Mouse (Mus musculus): ENCODE results near the gene Dock6. TPM values are rescaled to one million over a fixed set of nuclear protein-coding genes. Genes with fewer than 3 reads are reported as not detected.
A peak's percentile ranks its signal among the peaks of the same experiment; 100 is the strongest.
"Not testable (repeated sequence)": the region's sequence is repeated elsewhere in the genome, so short reads cannot be mapped to it uniquely, and the experiment has no call there.

Dock6 gene
- 46.0 and 49.2 TPM in 2 replicates for total RNA-seq (2021)
- long read RNA-seq, experiment 1, partial matches to known transcripts, result 3 of 7 reads
- long read RNA-seq, experiment 1, other reads (novel, unspliced or antisense), result 4 of 7 reads
- long read RNA-seq, experiment 2, partial matches to known transcripts, result 4 of 7 reads
- long read RNA-seq, experiment 2, other reads (novel, unspliced or antisense), result 3 of 7 reads

DNA sequence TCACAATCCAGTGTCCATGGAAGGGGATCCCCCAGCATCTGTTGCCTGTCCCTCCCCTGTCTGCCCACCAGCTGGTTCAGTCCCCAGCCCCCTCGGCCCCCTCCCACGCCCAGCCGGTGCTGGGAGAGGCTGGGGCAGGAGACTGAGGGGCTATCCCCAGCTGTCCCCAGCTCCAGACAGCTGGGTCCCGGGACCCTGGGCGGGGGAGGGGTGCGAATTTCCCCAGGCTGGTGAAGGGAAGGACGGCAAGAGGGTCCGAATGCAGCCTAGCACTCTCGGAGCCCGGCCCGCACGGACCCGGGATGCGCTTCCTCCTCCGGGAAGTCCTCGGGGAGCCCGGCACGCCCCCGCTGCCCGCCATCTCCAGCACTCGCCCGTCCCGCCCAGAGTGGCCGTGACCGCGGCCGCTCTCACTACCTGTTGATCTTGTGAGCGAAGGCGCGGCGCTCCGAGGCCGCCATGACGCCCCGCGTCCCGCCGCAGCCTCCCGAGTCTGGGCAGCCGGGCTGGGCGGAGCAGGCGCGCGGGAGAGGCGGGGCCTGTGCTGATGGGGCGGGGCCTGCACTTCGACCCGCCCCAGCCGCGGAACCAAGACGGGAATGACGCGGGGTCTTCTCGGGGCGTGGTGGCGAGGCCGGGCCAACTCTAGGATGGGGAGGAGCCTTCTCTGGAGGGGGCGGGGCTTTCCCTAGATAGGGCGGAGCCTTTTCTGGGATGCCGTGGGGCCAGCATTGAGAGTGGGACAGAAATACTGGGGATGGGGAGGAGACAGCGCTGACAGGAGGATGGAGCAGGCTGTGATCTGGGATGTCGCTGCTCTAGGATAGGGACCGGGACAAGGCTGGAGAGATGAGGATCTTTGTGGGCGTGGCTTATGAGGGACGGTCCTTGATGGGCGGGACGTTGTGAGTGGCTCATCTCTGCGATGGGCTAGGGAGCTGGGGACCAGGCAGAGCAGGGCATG is at the start of gene Dock6:
Gene Dock6 (minus strand): TSS at position 508 of the 964 bp plus-strand sequence.
- peak; percentile 95 for DNase-seq

DNA sequence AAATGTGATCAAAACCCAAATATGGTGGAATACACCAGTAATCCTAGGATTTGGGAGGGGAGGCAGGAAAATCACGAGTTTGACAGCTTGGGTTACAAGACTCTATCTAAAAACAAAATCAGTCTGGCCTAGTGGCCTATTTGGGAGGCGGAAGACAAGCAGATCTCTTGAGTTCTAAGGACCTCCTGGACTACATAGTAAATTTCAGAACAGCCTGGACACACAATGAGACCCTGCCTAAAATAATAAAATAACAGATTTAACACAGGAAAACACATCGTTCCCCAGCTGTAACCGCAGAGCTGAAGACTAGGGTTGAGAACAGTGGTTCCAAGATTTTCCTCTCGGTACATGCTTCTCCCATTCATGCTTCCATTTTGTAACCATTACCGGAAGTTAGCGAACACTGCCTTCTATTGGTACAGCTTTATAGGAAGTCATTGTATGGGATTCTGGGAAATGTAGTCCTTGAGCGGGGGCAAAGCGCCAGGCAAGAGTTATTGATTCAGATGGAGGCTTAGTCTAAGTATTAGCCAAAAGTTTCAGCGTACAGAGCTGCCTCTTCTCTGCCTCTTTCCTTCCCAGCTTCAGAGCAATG is 48.9 kb upstream of the Dock6 start:
- peak; percentile 75 for DNase-seq

DNA sequence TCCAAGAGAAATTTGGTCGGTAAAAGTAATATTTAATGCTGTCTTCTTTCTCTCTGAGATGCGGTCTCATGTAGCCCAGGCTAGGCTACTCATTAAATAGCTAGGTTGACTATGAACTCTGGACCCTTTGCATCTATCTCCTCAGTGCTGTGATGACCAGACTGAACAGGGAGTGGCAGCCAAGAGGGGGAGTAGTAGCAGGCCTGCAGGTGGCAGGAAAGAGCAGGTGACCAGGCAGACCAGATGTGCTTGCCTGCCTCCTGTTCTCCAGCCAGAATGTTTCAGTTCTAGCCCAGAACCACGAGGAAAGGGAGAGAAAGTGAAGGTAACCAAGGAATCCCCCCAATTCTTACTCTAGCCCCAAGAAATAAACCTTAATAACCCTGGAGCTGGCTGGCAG is 36.8 kb upstream of the Dock6 start:
- no peak for DNase-seq

DNA sequence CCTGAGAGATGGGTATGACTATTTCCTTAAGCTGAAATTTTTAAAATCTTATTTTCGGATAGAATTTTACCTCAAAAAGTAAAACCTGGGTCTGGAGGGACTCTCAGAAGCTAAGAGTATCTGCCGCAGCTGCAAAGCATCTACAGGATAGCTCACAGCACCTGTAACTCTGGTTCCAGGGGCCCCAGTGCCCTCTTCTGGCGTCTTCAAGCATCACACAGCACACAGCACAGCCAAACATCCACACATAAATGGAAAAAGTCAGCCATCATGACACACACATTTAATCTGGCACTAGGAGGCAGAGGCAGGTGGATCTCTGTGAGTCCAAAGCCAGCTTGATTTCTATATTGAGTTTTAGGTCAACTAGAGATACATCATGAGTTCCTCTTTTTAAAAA is 24.2 kb upstream of the Dock6 start:
- no peak for DNase-seq

- DNase-seq, result no peak
Observed at GRCm38 (mm10) chr9:21872204-21872603, 19.8 kb upstream of the Dock6 start.

- peak; percentile 74 for DNase-seq
Observed at GRCm38 (mm10) chr9:21870879-21871524, 18.6 kb upstream of the Dock6 start.

- peak; percentile 83 for DNase-seq
Observed at GRCm38 (mm10) chr9:21869290-21869689, 16.9 kb upstream of the Dock6 start.

GRCm38 (mm10) chr9:21867726-21868125 is 15.3 kb upstream of the Dock6 start:
- peak; percentile 69 for DNase-seq

DNA sequence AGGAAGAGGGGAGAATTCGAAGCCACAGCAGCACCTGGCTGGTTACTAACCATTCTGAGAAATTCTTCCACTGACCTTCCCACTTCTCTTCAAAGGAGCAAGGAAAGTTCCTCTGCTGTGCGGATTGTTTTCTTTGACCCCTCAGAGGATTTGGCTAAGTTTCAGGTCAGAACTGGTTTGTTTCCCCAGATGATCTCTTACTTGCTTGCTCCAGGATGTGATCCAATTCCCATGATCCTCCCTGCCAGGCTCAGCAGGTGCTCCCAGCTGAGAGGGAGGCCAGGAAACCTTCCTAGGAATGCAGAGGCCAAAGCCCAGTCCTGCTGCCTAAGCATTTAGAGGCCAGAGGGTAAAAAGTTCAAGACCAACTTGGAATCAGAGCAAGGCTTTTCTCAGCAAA is 14.2 kb upstream of the Dock6 start:
- DNase-seq, result no peak

DNA sequence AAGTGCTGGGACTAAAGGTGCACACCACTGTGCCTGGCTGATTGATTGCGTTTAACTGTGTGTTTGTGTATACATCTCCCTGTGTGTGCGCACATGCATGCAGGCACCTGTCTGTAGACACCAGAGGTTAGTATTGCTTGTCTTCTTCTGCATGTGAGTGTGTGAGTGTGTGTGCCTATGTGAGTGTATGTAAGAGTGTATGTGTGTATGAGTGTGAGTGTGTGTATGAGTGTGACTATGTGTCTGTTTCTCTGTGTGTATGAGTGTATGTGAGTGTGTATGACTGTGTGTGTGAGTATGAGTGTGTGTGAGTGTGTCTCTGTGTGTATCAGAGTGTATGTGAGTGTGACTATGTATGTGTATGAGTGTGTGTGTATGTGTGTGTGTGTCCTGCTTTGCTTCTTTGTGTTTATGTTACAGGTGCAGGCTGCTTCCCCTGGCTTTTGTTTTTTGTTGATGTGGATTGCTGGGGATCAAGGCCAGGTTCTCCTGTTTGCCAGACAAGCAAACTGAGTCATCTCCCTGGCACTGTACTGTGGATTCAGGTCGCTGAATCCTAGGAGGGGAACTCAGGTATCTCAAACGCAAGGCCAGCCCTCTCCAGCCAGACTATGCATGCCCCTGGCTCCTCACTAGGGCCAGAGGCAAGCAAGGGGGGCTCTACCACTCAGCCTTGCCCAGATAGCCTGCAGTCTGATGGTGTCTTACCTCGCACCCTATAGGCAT is 13.4 kb upstream of the Dock6 start:
- DNase-seq, result no peak

DNA sequence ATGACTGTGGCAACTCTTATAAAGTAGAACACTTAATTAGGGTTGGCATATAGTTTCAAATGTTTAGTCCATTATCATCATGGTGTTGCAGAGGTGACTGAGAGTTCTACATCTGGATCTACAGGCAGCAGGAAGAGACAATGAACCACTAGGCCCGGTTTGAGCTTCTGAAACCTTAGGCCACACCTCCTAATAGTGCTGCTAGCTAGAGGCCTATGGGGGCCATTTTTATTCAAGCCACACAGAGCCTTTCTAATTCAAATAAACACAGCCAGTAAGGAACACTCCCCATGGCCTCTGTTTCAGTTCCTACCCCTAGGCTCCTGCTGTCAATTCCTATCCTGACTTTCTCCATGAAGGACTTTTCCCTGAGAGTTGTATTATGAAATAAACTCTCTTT is 9.7 kb upstream of the Dock6 start:
- DNase-seq, result no peak

DNA sequence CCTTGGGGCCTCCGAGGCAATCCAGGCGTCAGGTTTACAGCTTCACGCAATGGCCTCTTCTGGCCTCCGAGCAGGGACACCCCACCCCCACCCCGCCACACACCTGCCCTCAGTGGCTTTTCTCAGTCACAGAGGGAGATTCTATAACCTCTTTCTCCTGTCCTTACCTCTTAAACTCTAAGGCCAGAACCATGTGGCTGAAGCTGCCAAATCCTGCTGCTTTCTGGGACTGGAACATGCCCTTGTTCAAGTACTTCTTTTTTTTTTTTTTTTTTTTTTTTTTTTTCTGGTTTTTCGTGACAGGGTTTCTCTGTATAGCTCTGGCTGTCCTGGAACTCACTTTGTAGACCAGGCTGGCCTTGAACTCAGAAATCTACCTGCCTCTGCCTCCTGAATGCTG is 7.9 kb upstream of the Dock6 start:
- not testable (repeated sequence) for DNase-seq

DNA sequence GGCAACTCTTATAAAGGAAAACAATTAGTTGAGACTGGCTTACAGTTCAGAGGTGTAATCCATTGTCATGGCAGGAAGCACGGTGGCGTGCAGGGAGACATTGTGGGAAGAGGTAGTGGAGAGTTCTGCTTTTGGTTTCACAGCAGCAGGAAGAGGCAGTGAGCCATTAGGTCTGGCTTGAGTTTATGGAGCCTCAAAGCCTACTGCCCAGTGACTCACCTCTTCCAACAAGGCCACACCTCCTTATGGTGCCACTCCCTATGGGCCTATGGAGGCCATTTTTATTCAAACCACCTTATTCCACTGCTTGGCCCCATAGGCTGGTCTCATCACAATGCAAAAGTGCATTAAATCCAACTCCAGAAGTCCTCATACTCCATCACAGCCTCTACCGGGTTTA is 7.2 kb upstream of the Dock6 start:
- no peak for DNase-seq

GRCm38 (mm10) chr9:21858084-21858483 is 5.6 kb upstream of the Dock6 start:
- DNase-seq, result peak; percentile 72

- no peak for DNase-seq
Observed at GRCm38 (mm10) chr9:21857501-21857900, 5.1 kb upstream of the Dock6 start.

DNA sequence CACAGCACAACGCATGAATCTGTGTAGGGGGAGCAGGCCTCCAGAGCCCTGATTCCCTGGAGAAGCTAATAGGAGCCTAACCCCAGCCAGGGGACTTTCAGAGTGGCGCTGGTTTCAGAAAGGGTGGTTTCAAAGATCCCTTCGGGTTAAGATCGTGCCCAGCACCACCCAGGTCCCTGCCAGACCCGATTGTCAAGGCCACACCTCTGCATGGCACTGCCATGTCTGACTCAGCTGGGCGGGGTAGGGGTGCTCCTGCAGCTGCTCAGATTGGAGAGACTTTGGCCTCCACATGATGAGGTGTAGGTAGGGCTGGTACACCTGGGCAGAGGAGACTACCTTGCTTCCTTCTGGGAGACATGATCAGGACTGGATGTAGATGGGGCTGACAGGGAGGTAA is 2.5 kb upstream of the Dock6 start:
- peak; percentile 60 for DNase-seq

DNA sequence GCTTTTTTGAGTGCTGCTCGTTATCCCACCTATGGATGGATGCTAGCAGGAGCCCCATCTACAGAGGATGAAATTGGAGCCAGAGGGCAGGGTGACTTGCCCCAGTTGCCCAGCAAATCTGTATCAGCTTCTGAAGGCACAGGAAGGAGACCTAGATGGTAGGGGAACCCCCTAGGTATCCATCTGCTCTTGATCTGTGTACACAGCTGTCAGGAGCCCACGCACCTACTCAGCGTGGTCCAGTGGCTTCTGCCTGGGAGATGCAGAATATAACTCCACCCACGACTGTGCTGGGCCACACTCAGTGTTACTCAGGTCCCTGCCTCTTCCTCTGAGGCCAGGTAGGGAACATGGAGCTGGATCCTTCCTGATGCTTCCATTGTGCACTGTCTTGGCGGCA is 1.5 kb upstream of the Dock6 start:
- DNase-seq, result no peak

- no peak for DNase-seq
Observed at GRCm38 (mm10) chr9:21851084-21851483, 1.4 kb downstream of the Dock6 start.

- no peak for DNase-seq
Observed at GRCm38 (mm10) chr9:21849691-21850677, 2.5 kb downstream of the Dock6 start.

DNA sequence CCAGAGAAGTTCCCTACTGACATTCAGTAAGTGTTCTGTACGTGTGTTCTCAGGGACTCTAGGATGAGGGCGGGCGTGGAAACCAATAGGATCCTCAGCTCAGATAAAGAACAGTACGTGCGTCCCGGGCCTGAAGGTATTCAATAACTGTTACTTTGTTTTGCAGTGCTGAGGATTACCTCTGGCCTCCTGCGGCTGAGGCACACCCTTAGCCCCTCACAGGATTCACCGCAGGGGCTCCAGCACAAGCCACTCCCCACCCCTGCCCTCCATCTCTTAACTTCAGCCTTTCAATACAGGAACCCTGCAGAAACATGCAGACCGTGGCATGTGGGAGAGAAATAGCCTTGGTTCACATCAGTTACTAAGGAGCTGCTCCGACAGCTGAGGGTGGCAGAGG is 4.5 kb downstream of the Dock6 start:
- DNase-seq, result no peak

GRCm38 (mm10) chr9:21847425-21847824 is 5.0 kb downstream of the Dock6 start:
- DNase-seq, result no peak
